Mouse (Mus musculus): Measurements from ENCODE around the gene Olfr1371.

Gene Olfr1371

DNA sequence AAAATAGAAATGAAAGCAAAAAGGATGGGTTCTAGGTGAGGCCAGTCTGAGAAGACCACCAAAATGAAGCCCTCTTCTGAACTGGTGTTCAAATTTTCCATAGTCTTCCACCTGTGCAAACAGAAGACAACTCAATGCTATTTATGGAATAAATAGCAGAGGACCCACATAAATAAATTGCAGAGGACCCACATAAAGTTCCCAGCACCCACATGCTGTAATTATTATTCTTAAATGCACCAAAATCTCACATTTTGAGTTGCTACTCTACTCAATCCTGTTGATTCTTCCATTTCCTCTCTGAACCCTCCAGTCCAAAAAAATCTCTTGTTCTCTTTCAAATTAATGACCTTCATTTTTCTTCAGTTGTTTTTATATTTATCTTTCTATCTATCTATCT lies at the start of gene Olfr1371:
TSS of gene Olfr1371 (minus strand) at position 101 of the 400 bp plus-strand sequence.
- no peak for DNase-seq (ENCODE audit: low read depth, low spot score)

DNA sequence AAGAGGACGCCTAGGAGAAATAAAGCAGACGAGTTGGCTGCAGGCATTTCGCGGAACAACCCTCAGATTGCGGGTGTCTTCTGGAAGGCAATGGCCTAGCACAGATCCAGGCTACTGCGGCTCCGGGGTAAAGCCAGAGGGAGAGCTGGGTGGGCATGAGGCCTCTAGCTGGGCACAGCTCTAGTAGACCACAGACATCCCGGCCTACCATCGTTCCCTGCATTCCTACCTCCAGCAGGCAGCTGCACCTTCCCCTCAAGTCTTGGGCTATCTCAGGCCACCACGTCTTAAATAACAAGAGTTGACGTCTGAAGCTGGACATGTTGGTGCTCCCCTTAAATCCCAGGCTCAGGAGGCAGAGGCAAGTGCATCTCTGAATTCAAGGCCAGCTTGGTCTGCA lies 48.6 kb upstream of the Olfr1371 start:
- no peak for DNase-seq (ENCODE audit: low read depth, low spot score)

- DNase-seq (ENCODE audit: low read depth, low spot score): no peak
Observed at GRCm38 (mm10) chr11:52261937-52262336, 48.1 kb upstream of the Olfr1371 start.

- no peak for DNase-seq (ENCODE audit: low read depth, low spot score)
Observed at GRCm38 (mm10) chr11:52260878-52261277, 47.1 kb upstream of the Olfr1371 start.

DNA sequence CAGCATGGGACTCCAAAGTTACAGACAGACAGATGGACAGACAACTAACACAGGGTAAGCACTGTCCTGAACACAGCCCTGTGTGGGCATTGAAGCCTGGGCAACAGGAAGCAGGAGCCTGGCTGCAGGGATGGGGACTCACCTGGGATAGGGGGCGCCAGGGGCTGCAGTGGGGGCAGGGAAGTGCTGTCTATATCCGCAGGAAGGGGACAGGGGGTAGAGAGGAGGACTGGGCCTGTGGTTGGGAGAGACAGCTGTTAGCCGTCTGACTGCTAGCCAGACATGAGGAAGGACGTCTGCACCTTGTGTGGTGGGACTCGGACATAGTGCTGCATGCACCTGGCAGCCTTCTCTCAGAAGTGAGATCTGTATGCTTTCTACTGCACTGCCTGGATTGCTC lies 44.9 kb upstream of the Olfr1371 start:
- DNase-seq (ENCODE audit: low read depth, low spot score): no peak

- DNase-seq (ENCODE audit: low read depth, low spot score): no peak
Observed at GRCm38 (mm10) chr11:52257376-52257775, 43.6 kb upstream of the Olfr1371 start.

DNA sequence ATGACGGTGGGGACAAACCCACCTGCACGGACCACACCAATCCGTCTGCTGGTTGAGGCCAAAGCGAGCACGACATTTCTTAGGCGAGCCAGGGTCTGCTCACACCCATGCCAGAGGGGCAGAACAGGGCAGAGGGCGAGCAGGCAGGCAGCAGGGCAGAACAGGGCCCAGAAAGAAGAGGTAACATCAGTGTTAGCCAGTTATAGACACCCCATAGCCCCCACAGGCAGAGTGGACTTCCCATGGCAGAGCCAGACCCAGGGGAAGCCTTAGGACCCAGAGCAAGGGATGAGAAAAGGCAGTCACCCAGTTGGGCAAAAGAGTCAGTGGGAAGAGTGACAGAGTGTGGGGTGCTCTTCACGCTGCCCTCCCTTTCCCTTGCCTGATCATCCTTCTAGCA lies 41.3 kb upstream of the Olfr1371 start:
- DNase-seq (ENCODE audit: low read depth, low spot score): no peak

DNA sequence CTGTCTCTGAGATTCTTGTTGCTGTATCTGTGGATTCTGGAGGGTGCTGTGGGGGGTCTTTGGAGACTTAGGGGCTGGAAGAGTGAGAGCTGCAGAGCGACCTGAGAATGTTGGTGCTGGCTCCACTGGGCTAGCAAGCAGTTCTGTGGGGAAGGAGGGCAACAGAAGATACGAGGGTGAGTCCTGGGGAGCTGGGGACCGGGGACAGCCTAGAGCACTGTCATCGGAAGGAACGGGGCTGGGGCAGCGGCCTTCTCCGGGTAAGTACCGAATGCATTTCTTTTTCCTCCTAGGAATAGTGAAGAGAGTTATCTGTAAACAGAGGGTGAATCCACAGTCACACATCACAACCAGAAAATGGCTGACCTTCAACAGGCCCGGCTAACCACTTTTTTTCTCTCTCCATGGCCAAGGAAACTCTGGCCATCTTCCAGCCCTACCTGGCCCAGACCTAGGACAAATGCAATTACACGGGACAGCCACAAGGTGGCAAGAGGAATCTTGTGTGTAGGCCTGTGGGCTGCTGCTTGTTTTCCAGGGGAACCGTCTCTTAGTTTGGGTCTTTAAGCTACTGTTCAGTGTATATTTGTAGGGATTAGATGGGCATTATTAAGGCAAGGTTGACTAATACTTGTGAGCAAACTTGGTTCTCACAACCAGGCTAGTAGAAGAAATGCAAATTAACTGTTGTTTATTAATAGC lies 40.0 kb upstream of the Olfr1371 start:
- no peak for DNase-seq (ENCODE audit: low read depth, low spot score)

DNA sequence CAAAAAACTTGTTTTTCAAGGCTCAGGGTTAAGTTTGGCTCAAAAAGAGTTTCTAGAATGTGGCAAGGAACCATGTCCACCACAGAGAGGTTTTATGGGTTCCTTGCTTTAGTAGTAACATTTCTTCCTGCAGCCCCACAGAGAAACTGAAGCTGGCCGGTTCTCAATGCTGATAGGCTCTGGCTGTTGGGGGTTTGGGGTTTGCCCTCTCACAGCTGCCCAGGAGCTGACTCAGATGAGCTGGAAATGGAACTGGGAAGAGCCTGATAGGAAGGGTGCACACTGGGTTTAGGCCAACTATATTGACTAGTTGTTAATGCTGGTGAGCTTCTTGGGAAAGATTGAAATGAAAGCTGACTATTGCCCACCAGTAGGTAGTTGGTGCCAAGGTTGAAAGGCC lies 38.9 kb upstream of the Olfr1371 start:
- DNase-seq (ENCODE audit: low read depth, low spot score): no peak

DNA sequence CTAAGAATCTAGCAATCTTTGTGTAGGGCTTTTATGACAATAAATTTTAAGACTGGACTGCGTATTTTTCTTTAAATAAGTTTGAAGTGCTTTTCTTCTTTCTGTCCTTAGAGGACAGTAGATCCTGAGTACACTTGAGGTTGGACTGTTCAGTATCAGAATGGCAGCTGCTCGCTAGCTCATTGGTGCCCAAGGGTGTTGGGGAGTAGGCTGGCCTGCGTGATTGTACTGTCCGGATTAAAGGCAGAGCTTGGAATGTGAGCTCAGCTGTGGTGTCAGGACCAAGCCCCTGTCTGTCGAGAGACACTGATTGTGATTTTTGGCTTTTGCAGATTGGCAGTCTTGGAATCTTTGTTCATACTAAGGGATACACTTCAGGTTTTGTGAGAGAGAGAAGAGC lies 38.0 kb upstream of the Olfr1371 start:
- DNase-seq (ENCODE audit: low read depth, low spot score): no peak

DNA sequence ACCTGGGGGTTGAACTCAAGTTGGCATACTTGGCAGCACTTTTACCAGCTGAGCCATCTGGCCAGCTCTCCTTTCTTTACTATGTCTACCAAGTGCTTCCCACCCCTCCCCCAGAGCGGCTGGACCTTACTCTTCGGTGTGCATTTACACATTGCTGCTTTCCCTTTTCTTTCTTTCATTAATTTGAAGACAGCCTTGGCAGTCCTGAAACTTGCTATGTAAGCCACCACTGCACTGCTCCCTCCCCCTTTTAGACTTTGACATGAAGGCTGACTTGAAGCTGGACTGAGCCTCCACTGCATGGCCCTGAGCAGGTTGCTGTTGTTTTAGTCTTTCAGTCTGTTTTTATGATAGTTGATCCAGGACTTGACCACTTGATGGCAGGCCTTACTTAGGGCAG lies 35.7 kb upstream of the Olfr1371 start:
- DNase-seq (ENCODE audit: low read depth, low spot score): no peak

DNA sequence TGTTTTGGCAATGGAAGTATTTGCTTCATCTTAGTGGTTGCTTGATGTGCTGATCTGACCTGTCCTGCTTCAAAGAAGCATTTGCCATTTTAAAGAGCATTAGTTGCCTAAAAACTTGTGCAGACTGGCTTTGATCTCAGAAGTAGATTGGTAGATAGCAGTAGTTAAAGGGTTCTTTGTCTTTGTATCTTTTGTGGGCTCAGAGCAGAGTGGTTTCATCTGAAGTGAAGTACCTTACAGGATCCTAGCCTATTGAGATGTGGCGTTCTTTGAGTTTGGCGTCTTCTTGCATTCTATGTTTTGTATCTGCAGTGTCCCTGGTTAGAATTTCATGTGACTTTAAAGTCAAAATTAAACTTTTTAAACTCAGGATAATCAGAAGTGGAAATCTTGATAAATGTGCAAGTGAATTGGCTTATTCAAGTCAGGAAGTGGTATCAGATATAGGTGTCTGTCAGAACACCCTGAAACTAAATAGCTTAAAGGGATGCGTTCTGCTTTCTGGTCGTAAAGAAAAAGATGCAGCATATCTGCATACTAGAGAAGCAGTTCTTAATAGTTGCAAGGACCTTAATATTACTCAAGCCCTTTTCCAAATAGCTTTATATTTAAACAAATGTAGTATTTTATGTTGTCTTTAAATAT lies 27.2 kb upstream of the Olfr1371 start:
- no peak for DNase-seq (ENCODE audit: low read depth, low spot score)

- no peak for DNase-seq (ENCODE audit: low read depth, low spot score)
Observed at GRCm38 (mm10) chr11:52234509-52234908, 20.7 kb upstream of the Olfr1371 start.

DNA sequence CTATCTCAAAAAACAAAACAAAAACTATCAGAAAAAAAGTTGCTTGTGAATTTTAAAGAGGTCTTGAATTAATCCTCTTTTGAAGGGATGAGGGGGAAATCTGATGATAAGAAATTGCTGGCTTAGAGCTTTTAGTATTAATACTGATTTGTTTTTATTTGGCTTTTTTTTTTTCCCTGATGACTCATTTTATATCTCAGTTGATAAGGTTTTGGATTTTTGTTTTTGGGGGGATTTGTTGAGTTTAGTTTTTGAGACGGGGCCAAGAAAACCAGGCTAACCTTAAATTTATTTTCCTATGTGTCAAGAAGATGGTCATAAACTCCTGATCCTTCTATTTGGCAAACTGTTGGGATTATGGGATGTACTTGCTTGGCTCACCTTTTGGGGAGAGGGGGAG lies 20.1 kb upstream of the Olfr1371 start:
- DNase-seq (ENCODE audit: low read depth, low spot score): no peak

DNA sequence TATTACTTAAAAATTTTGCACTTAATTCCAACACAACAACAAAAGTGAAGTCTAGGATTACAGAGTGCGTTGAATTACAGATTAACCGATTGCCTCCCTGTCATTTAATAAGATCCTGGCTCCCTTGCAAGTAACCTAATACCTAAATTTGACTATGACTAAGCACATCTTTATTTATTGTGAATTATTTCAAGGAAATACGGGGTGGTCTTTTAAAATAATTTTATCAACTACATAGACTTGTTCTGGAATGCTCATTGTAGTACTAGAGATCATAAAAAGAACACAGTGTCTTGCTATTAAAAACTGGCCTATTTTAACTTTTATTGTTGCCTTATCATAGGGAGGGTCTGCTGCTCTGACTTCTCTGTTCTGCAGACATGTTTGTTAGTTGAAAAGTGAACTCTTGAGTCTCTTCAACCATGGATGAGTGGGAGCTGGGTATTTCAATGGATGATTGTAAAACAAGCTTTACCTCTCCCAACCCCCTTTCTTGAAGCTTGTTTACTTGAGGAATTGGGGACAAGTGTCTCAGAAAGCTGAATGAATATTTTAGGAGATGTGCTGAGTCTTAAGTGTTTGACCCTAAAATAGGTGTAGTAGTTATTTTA lies 19.4 kb upstream of the Olfr1371 start:
- DNase-seq (ENCODE audit: low read depth, low spot score): no peak

DNA sequence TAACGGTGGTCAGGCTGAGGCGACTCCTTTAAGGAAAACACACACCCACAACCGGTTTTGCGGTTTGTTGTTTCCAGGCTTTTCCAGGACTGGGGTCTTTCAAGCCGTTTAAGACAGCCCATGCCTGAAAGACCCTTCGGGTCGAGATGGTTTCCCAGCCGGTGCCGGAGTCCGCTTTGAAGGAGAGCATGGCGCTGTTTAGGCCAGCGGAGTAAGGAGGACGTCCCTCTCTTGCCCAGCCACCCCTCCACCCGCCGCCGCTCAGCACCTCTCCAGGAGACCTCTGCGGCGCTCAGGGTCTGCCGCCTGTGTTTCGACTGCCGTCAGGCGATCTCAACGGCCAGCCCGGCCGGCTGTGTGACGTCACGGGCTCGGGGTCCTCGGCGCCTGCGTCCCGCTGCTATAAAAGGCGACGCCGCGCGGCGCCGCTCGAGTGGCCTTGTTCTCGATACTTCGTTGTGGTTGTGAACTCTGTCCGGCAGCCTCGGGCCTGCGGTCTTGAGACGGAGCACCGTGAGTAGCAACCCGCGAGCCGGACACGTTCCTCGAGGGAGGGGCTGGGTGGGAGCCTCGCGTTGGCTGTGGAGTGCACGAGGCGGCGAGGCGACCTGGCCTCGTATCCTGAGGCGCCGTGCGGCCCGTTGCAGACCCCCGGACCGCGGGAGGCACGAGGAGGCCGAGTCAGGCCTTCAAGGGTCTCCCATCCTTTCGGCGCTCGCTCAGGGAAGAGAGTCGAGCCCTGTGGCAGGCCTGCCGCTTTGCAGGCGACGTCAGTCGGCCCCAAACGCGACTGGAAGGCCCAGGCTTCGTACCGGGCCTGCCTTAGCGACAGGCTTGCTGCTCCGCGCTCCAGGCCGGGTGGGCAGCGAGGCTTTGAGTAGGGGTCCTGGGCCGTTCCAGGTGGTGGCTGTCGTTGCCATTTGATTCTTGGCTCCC lies 18.1 kb upstream of the Olfr1371 start, which contains the start of gene Skp1a:
TSS of gene Skp1a (plus strand) at position 390 of the 936 bp plus-strand sequence.
- DNase-seq (ENCODE audit: low read depth, low spot score): peak; percentile 82

DNA sequence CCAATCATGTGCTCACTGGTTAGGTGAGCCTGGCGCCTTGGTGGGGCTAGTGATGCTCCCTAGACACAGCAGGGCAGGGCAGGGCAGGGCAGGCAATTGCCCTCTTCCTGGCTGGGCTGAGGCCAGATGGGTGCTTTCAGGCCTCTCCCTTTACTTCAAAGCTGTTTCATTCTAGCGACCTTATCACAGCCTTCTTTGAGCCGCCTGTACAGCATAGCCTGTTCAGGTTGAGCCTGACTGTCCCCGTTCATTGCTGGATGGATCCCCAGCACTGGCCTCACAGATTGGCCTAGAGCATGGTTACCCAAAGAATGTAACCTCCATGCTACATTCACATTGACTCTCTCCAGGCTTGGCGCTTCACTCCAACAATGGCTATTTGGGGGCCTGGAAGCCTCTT lies 16.9 kb upstream of the Olfr1371 start:
- DNase-seq (ENCODE audit: low read depth, low spot score): no peak

DNA sequence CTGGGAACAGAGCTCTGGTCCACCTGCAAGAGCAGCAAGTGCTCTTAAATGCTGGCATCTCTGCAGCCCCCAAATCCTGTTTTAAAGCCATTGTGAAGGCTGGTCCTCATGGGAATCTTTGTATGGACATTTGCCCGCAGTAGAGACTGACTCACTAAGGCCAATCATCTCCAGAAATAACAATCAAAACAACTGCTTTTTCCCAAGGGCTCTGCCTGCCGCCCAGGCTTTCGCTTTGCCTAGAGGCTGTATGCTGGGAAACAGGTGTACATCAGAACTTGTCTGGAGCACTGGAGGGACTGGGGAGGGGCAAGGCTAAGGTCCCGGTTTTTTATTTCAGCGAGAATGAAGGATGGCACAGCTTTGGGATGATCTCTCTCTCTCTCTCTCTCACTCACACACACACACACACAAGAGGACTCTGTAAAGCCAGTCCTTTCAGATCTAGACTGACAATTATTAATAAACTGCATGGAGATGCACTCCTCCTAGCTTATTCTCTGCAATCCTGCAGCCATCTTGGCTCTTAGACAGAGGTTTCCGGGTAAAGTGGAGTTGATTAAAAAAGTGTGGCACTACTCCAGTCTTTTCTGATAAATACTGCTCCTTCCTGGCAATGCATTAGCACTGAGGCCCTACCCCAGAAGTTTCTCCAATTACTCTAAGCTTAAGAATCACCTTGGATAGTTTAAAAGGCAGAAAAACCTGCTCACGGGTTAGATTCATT lies 15.1 kb upstream of the Olfr1371 start:
- DNase-seq (ENCODE audit: low read depth, low spot score): no peak

GRCm38 (mm10) chr11:52227466-52228226 lies 13.9 kb upstream of the Olfr1371 start:
- no peak for DNase-seq (ENCODE audit: low read depth, low spot score)

DNA sequence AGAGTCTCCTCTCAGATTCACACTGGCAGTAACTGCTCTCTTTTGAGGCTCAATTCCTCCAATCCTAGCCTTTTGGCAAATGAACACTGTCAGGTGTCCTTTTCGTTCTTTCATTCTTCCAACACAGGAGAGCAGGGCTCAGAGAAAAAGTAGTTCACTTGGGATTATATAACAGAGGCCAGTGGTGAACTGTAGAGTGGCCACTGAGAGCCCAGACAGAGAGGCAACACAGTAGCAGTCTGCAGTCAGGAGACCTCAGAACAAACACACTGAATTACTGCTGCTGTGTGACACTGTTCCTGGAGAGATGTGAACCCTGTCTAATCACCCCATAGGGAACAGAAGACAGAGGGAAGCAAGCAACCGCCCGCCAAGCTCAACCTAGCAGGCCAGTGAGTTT lies 13.3 kb upstream of the Olfr1371 start:
- DNase-seq (ENCODE audit: low read depth, low spot score): no peak
